Mouse (Mus musculus) heart, embryonic 16.5 days (tissue): Measurements from ENCODE around the gene Slc9a9. TPM values are rescaled to one million over a fixed set of nuclear protein-coding genes. Genes with fewer than 3 reads are reported as not detected.

Experiments
- ATAC-seq: fragments of 200-750 bp; cut with Nextera tagmentation; replicated peaks from 2 replicates; pipeline ENCODE4 v1.8.0; 2017; ENCODE audit warnings: moderate number of reproducible peaks; ENCODE audit not compliant: insufficient read depth, low FRiP score; ENCODE audit errors: extremely low read depth
- H3K27ac ChIP-seq: fragments of 300-500 bp; sonication (generic); 2 replicates; pipeline ENCODE4 v1.5.1; 2014; ENCODE audit warnings: mild to moderate bottlenecking, low read length, control low read depth, moderate library complexity
- H3K27me3 ChIP-seq: fragments of 300-500 bp; sonication (generic); 2 replicates; pipeline ENCODE4 v1.6.1; 2014; ENCODE audit warnings: low read length, mixed read lengths; ENCODE audit not compliant: control insufficient read depth, insufficient read depth
- H3K36me3 ChIP-seq: fragments of 300-500 bp; sonication (generic); 2 replicates; pipeline ENCODE4 v1.6.1; 2014; ENCODE audit not compliant: control insufficient read depth, insufficient read depth
- H3K4me1 ChIP-seq: fragments of 300-500 bp; sonication (generic); 2 replicates; pipeline ENCODE4 v1.6.1; 2014; ENCODE audit warnings: low read length, mixed read lengths; ENCODE audit not compliant: control insufficient read depth, insufficient read depth
- H3K4me2 ChIP-seq: fragments of 300-500 bp; sonication (generic); 2 replicates; pipeline ENCODE4 v1.6.1; 2014; ENCODE audit warnings: low read depth, mild to moderate bottlenecking, control low read depth, low read length
- H3K4me3 ChIP-seq: fragments of 300-500 bp; sonication (generic); 2 replicates; pipeline ENCODE4 v1.5.1; 2014; ENCODE audit warnings: mild to moderate bottlenecking, control low read depth, low read length
- H3K9ac ChIP-seq: fragments of 300-500 bp; sonication (generic); 2 replicates; pipeline ENCODE4 v1.6.1; 2014; ENCODE audit warnings: low read length, control low read depth
- H3K9me3 ChIP-seq: fragments of 300-500 bp; sonication (generic); replicated peaks from 2 replicates; pipeline ENCODE4 v1.6.1; 2016; ENCODE audit warnings: low read length; ENCODE audit not compliant: control insufficient read depth
- WGBS: fragments of 180-500 bp; shearing (Covaris S2); extraction: QIAGEN DNeasy Blood & Tissue Kit; methylation state at CpG from one replicate; pipeline ENCODE4 v1.1.7; 2014; 5-methylcytosine and 5-hydroxymethylcytosine counted together
- polyA plus RNA-seq: library from polyadenylated mRNA; unstranded; fragments of >200 nt; fragmentation: Nextera tagmentation; extraction: Ambion mirVana; gene quantifications from 2 replicates; pipeline ENCODE4 v1.2.1, GENCODE M21; 2015

The Slc9a9 gene
- polyA plus RNA-seq, 1 experiment from 2014 or later, result 6.3 TPM

GRCm38 (mm10) chr9:94732136-94732535 is 62.4 kb downstream of the Slc9a9 start:
- Histone ChIP-seq H3K4me1 (no peaks in the 10 kb centered on the region), H3K36me3 (no peaks in the 10 kb centered on the region), H3K4me2 (no peak overlapping the region), H3K9me3 (no peaks in the 10 kb centered on the region), H3K4me3 (no peak overlapping the region), H3K27me3 (no peaks in the 10 kb centered on the region), H3K9ac (no peak overlapping the region), H3K27ac (no peak overlapping the region)
- ATAC-seq, result no peak
- 71% methylated on average over 6 of the region's 6 CpGs for WGBS

GRCm38 (mm10) chr9:94732599-94733287 is 63.0 kb downstream of the Slc9a9 start:
- Histone ChIP-seq H3K9ac (no peak overlapping the region), H3K4me3 (no peak overlapping the region), H3K9me3 (no peaks in the 10 kb centered on the region), H3K4me2 (no peak overlapping the region), H3K4me1 (no peaks in the 10 kb centered on the region), H3K36me3 (no peaks in the 10 kb centered on the region), H3K27ac (no peak overlapping the region), H3K27me3 (no peaks in the 10 kb centered on the region)
- no peak for ATAC-seq
- WGBS, result 63% methylated on average over 8 of the region's 8 CpGs

GRCm38 (mm10) chr9:94734320-94734719 is 64.6 kb downstream of the Slc9a9 start:
- no peak overlapping the region for H3K4me2 ChIP-seq
- H3K27me3 ChIP-seq, result no peaks in the 10 kb centered on the region
- no peaks in the 10 kb centered on the region for H3K4me1 ChIP-seq
- ATAC-seq, result no peak
- no peak overlapping the region for H3K9ac ChIP-seq
- no peaks in the 10 kb centered on the region for H3K9me3 ChIP-seq
- no peak overlapping the region for H3K27ac ChIP-seq
- WGBS, result 91% methylated on average over 1 of the region's 1 CpGs
- H3K4me3 ChIP-seq, result no peak overlapping the region
- no peaks in the 10 kb centered on the region for H3K36me3 ChIP-seq

GRCm38 (mm10) chr9:94737226-94737625 is 67.5 kb downstream of the Slc9a9 start:
- Histone ChIP-seq H3K9me3 (no peaks in the 10 kb centered on the region), H3K27ac (no peak overlapping the region), H3K4me3 (no peak overlapping the region), H3K4me2 (no peak overlapping the region), H3K4me1 (no peaks in the 10 kb centered on the region), H3K27me3 (no peaks in the 10 kb centered on the region), H3K36me3 (no peaks in the 10 kb centered on the region), H3K9ac (no peak overlapping the region)
- 71% methylated on average over 5 of the region's 5 CpGs for WGBS
- ATAC-seq, result no peak

GRCm38 (mm10) chr9:94738555-94739427 is 69.1 kb downstream of the Slc9a9 start:
- Histone ChIP-seq H3K4me2 (no peak overlapping the region), H3K9me3 (no peaks in the 10 kb centered on the region), H3K36me3 (no peaks in the 10 kb centered on the region), H3K27me3 (no peaks in the 10 kb centered on the region), H3K4me3 (no peak overlapping the region), H3K27ac (no peak overlapping the region), H3K9ac (no peak overlapping the region), H3K4me1 (no peaks in the 10 kb centered on the region)
- 40% methylated on average over 6 of the region's 6 CpGs for WGBS
- ATAC-seq, result no peak

- no peak overlapping the region for H3K4me2 ChIP-seq
- H3K4me1 ChIP-seq, result no peaks in the 10 kb centered on the region
- H3K27ac ChIP-seq, result no peak overlapping the region
- 54% methylated on average over 3 of the region's 3 CpGs for WGBS
- no peaks in the 10 kb centered on the region for H3K36me3 ChIP-seq
- H3K9me3 ChIP-seq, result no peaks in the 10 kb centered on the region
- H3K27me3 ChIP-seq, result no peaks in the 10 kb centered on the region
- H3K4me3 ChIP-seq, result no peak overlapping the region
- H3K9ac ChIP-seq, result no peak overlapping the region
- no peak for ATAC-seq
Measured at GRCm38 (mm10) chr9:94740841-94741240, 71.1 kb downstream of the Slc9a9 start.

GRCm38 (mm10) chr9:94743291-94743690 is 73.6 kb downstream of the Slc9a9 start:
- Histone ChIP-seq H3K4me1 (no peaks in the 10 kb centered on the region), H3K9ac (no peak overlapping the region), H3K9me3 (no peaks in the 10 kb centered on the region), H3K4me2 (no peak overlapping the region), H3K27me3 (no peaks in the 10 kb centered on the region), H3K27ac (no peak overlapping the region), H3K4me3 (no peak overlapping the region), H3K36me3 (no peaks in the 10 kb centered on the region)
- ATAC-seq, result no peak
- 92% methylated on average over 1 of the region's 1 CpGs for WGBS

GRCm38 (mm10) chr9:94748503-94748902 is 78.8 kb downstream of the Slc9a9 start:
- 77% methylated on average over 2 of the region's 2 CpGs for WGBS
- no peak for ATAC-seq
- H3K4me1 ChIP-seq, result 0 out of 2 replicates have a peak, but pooled peaks cover 2% of the 10 kb centered on the region
- no peaks in the 10 kb centered on the region for H3K27me3 ChIP-seq
- no peak overlapping the region for H3K27ac ChIP-seq
- H3K36me3 ChIP-seq, result no peaks in the 10 kb centered on the region
- H3K9me3 ChIP-seq, result no peaks in the 10 kb centered on the region
- H3K4me2 ChIP-seq, result no peak overlapping the region
- H3K9ac ChIP-seq, result no peak overlapping the region
- no peak overlapping the region for H3K4me3 ChIP-seq

GRCm38 (mm10) chr9:94750187-94750586 is 80.5 kb downstream of the Slc9a9 start:
- H3K4me1 ChIP-seq, result 0 out of 2 replicates have a peak, but pooled peaks cover 2% of the 10 kb centered on the region
- WGBS, result 87% methylated on average over 8 of the region's 8 CpGs
- H3K27ac ChIP-seq, result no peak overlapping the region
- no peak overlapping the region for H3K4me3 ChIP-seq
- H3K9me3 ChIP-seq, result no peaks in the 10 kb centered on the region
- ATAC-seq, result no peak; the same call in 1 of the 2 replicates
- H3K4me2 ChIP-seq, result no peak overlapping the region
- H3K36me3 ChIP-seq, result no peaks in the 10 kb centered on the region
- H3K9ac ChIP-seq, result no peak overlapping the region
- no peaks in the 10 kb centered on the region for H3K27me3 ChIP-seq
